Mouse (Mus musculus): ENCODE measurements around the gene Plppr3. TPM values are rescaled to one million over a fixed set of nuclear protein-coding genes. Genes with fewer than 3 reads are reported as not detected.
A peak's percentile ranks its signal among the peaks of the same experiment; 100 is the strongest.

The Plppr3 gene
- under 1 TPM; 0.20 to 0.29 TPM for total RNA-seq (2021)
- long read RNA-seq, experiment 1: 0 reads
- long read RNA-seq, experiment 2: 0 reads

GRCm38 (mm10) chr10:79874290-79874862 is at the start of gene Plppr3, which contains the start of gene Prtn3:
Gene Plppr3, minus strand, starts transcription at chr10:79874634.
Gene Prtn3, plus strand, starts transcription at chr10:79874476.
- intact Hi-C loops (cut with DNase I): no loop called here
- DNase-seq: no peak

GRCm38 (mm10) chr10:79921572-79921971 is 47.1 kb upstream of the Plppr3 start:
- intact Hi-C loops (cut with DNase I): no loop called here
- peak in 1 of 2 experiments; percentile 26 for DNase-seq

GRCm38 (mm10) chr10:79920958-79921535 is 46.6 kb upstream of the Plppr3 start, which contains the start of gene R3hdm4:
Gene R3hdm4, minus strand, starts transcription at chr10:79921208.
- intact Hi-C loops (cut with DNase I): no loop called here

DNA sequence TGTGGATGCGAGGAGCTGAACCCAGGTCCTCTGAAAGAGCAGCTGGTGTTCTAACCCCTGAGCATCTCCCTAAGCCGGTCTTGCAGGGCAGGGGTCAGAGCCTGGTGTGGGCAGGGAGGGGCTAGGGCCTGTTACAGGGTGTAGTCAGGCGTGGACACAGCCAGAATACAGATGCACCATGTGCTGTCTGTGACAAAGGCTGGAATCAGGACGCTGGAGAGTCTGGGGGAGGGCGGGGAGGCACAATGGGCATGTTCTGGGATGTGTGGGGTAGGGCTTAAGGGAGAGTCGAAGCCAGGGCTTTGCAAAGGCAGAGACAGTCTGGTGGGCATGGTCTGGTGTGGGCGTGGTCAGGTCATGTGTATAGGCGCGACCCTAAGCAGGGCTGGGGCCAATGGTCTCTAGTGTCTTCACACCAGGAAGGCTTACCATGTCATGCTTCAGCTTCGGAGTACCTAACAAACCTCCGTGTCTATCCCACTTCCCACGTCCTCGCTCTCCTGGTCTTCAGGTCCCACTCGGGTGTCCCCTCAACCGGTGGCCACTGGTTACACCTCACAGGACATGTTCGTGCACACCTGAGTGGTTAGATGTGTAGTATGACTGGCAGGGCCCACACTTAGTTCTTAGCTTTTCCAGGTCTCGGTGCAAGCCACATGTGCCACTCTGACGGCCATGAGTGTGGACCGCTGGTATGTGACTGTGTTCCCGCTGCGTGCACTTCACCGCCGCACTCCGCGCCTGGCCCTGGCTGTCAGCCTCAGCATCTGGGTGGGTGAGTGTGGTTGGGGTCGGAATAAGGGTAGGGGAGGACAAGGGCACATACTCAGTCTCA is 45.8 kb upstream of the Plppr3 start:
- intact Hi-C loops (cut with DNase I): no loop called here
- no peak for DNase-seq

More at GRCm38 (mm10) chr10:79920958-79921535, 46.6 kb upstream of the Plppr3 start, which contains the start of gene R3hdm4:
- DNase-seq: no peak

DNA sequence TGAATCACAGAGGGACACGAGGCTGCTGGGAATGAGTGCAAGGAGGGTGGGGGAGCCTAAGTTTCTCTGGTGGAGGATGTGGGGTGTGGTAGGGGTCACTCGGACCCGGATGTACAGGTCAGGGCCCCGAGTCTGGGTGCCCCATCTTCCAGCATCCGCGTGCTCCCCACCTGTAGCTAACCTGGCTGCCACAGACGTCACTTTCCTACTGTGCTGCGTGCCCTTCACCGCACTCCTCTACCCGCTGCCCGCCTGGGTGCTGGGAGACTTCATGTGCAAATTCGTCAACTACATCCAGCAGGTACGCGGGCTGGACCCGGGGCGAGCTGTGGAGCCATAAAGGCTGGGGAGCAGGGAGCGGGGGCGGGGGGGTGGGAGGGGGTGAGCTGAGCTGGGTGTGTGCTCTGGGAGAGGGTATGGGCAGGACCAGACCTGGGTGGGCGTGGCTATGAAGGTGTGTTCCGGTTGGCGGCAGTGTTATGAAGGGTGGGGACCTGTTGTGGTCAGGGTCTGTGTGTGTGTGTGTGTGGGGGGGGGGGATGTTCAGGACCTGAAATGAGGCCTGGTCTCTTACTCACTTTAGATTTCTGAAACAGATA is 44.9 kb upstream of the Plppr3 start:
- intact Hi-C loops (cut with DNase I): no loop called here
- no peak for DNase-seq

DNA sequence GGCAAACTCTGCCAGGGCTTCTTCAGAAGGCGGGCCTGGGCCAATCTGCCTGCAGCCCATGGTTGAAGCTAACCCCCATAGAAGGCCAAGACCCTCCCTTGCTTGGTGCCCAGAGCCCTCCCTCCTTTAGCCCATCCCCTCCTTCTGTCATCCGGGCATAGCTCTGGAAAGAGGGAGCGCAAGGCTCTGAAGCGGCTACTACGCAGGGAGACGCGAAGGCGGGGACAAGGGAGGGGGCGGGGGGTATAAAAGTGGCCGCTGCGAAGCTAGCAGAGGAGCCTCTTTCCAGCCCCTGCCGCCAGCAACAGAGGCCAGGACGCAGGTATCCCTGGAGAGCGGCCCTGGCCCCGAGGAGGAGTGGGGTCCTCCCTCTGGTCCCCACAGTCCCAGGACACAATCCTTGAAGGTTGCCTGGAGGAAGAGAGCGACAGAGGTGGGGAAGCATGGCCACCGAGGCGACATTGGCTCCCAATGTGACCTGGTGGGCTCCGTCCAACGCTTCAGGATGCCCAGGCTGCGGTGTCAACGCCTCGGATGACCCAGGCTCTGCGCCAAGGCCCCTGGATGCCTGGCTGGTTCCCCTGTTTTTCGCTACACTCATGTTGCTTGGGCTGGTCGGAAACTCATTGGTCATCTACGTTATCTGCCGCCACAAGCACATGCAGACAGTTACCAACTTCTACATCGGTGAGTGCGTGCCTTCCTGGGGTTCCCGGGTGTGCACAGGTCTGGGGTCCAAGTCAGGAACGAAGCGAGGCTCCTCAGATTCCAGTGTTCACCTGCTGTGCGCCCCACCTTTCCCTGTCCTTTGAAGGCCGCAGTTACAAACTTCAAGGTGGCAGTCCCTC is 44.0 kb upstream of the Plppr3 start:
- peak in 1 of 2 experiments; percentile 37 for DNase-seq
- intact Hi-C loops (cut with DNase I): no loop called here

- DNase-seq: no peak
- intact Hi-C loops (cut with DNase I): no loop called here
Measured at GRCm38 (mm10) chr10:79917532-79918100, 43.2 kb upstream of the Plppr3 start.

- intact Hi-C loops (cut with DNase I): no loop called here
- DNase-seq: peak; percentile 90 to 94
Measured at GRCm38 (mm10) chr10:79916808-79917531, 42.5 kb upstream of the Plppr3 start, which contains the start of gene Kiss1r. Gene Kiss1r, plus strand, starts transcription at chr10:79916971.

DNA sequence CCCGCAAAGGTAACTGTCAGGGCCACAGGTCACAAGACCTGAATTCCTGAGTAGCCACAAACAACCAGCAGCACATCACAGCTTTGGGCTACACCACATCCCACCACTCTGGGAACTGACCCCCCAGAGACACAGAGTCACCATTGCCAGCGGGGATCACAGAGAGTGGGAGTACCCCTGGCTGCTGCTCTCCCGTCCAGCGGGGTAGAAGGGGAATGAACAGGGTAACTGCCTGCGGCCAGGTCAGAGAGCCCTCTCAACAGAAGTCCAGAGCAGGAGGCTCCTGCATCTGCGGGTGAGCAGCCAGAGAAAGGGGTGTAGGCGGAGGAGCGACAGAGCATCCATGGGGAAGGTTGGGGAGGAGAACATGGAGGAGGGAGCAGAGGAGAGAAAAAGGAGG is 41.6 kb upstream of the Plppr3 start:
- peak in 1 of 2 experiments; percentile 25 for DNase-seq
- intact Hi-C loops (cut with DNase I): no loop called here

DNA sequence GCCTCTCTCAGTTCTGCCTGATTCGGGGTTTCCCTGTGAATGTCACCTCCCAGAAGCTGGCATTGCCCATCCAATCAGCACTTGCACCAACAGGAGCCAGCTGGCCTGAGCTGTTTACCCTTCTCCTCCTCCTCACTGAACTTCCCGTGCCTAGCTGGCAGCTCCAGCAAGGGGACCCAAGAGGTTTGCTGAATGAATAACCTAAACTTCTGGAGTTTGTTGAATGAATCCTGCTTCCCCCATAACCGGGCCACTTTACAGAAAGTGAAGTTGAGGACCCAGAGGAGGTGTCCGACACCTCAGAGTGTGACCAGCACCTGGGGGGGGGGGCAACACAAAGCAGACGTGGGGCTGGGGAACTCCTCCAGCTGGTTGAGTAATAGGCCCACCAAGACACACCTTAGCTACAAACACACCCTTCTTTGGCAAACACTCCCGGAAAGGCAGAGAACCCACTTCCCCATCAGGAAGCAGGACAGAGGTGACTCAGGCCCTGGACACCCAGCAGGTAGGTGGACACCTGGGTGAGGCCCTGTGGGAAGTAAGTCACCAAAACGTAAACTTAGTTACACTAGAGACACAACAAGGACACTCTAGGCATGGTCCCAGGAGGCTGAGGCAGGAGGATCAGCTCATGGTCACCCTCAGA is 40.6 kb upstream of the Plppr3 start:
- intact Hi-C loops (cut with DNase I): no loop called here

DNA sequence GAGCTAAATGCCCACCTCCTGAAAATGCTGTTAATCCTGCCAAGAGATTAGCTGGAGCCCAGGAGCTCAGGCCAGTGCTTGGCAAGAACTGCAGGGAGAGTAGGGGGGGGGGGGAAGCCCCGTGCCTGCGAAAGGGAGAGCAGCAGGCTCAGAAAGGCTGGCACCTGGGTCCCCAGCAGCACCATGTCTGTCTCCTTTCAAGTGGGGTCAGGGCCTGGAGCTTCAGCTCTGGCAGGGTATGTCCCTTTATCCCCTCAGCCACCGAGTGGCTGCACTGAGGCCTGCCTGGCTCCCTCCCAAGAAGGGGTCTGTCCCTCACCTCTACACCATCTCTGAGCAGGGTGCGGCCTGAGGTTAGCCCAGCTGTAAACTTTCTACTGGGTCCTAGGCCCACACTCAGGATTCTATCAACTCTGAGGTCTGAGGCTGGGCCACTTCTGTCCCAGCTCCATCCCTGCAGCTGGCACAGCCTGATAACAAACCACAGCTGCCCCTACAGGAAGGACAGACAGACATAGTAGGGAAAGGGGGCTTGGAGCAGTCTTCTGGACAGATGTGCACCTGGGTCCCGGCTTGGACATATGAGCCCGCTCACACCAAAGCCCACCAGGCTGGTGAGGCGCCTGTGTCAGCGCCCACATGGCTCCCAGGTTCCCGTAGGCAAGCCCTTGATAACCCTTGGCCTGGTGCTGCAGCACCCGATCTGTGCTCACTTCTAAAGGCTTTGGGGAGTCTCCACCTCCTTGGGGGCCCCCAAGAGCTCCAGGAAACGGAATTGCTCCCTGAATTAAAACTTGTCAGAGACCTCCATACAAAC is 39.9 kb upstream of the Plppr3 start:
- DNase-seq: no peak
- intact Hi-C loops (cut with DNase I): no loop called here

More for the DNA sequence above, 40.6 kb upstream of the Plppr3 start:
- DNase-seq: no peak

GRCm38 (mm10) chr10:79912412-79912811 is 38.0 kb upstream of the Plppr3 start:
- intact Hi-C loops (cut with DNase I): no loop called here
- no peak for DNase-seq

GRCm38 (mm10) chr10:79910556-79910955 is 36.1 kb upstream of the Plppr3 start, which contains the start of gene Gm26602:
Gene Gm26602, plus strand, starts transcription at chr10:79910856.
- intact Hi-C loops (cut with DNase I): no loop called here
- no peak for DNase-seq

- DNase-seq: peak in 1 of 2 experiments; percentile 26
- intact Hi-C loops (cut with DNase I): no loop called here
Measured at GRCm38 (mm10) chr10:79909092-79909922, 34.9 kb upstream of the Plppr3 start.

- intact Hi-C loops (cut with DNase I): no loop called here
Measured at GRCm38 (mm10) chr10:79908167-79909091, 34.0 kb upstream of the Plppr3 start, which contains the start of gene Med16. Gene Med16, minus strand, starts transcription at chr10:79908923.

More at GRCm38 (mm10) chr10:79908167-79909091, 34.0 kb upstream of the Plppr3 start, which contains the start of gene Med16:
- peak; percentile 93 to 96 for DNase-seq
